Mouse (Mus musculus) neural tube, postnatal 0 days (tissue): ENCODE results near the gene Gm16427. TPM values are rescaled to one million over a fixed set of nuclear protein-coding genes. Genes with fewer than 3 reads are reported as not detected.

Source experiments
- polyA plus RNA-seq: library from polyadenylated mRNA; unstranded; fragments of >200 nt; fragmentation: Nextera tagmentation; extraction: Ambion mirVana; gene quantifications from 2 replicates; pipeline ENCODE4 v1.2.1, GENCODE M21; 2015

Gm16427 gene
- not detected in 2 replicates for polyA plus RNA-seq

DNA sequence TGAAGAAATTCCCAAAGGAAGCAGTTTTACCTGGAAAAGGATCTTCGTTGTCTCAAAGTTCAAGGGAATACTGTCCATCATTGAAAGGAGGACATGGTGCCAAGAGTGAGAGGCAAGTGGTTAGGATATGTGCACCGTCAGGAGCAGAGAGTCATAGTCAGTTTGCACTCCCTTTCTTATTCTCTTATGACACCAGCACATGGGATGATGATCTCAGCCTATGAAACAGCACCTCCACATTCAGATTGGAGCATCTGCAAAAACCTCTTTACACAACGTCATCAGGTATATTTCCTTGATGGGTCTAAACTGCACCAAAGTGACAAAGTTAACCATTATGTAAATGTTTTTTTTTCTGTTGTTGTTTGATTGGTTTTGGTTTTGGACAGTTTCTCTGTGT is at the start of gene Gm16427:
Gene Gm16427, minus strand, starts transcription at position 101 of the 400 bp plus-strand sequence.

Other genes starting within 250 kb of the Gm16427 start
- not detected in 2 replicates for gene C87414, start 131.4 kb upstream of the Gm16427 start, polyA plus RNA-seq